Mouse (Mus musculus) E14TG2a.4 (cell line): Measurements from ENCODE around the gene Dph2.

Experiments used
- H3K27me3 ChIP-seq: 2 replicates; pipeline ENCODE4 v1.6.1; 2014; ENCODE audit warnings: low read length, control low read depth; ENCODE audit not compliant: insufficient read depth
- H3K36me3 ChIP-seq: 2 replicates; pipeline ENCODE4 v1.6.1; 2014; ENCODE audit warnings: low read length, control low read depth; ENCODE audit not compliant: insufficient read depth
- H3K4me1 ChIP-seq: replicated peaks from 2 replicates; pipeline ENCODE4 v1.6.1; 2014; ENCODE audit warnings: low read depth, low read length, control low read depth
- H3K4me3 ChIP-seq: replicated peaks from 2 replicates; pipeline ENCODE4 v1.5.1; 2014; ENCODE audit warnings: mild to moderate bottlenecking, low read length
- H3K9me3 ChIP-seq: 2 replicates; pipeline ENCODE4 v1.6.1; 2014; ENCODE audit warnings: low read length, control low read depth
- CTCF ChIP-seq: conservative IDR thresholded peaks from 2 replicates; pipeline ENCODE4 v1.5.1; 2014; ENCODE audit warnings: low read length
- NANOG ChIP-seq: IDR thresholded peaks from 2 replicates; pipeline ENCODE4 v1.6.1; 2014; ENCODE audit warnings: borderline replicate concordance, low read length, mixed read lengths
- POU5F1 ChIP-seq: IDR thresholded peaks from 2 replicates; pipeline ENCODE4 v1.6.1; 2014; ENCODE audit warnings: low read length, borderline replicate concordance

The Dph2 gene

GRCm38 (mm10) chr4:117914591-117915442 lies 23.0 kb upstream of the Dph2 start, which contains the start of gene Ipo13:
Gene Ipo13 (minus strand): TSS chr4:117914999.
- Histone ChIP-seq H3K36me3 (peaks cover 31% of the 10 kb centered on the region), H3K9me3 (no peaks in the 10 kb centered on the region)

DNA sequence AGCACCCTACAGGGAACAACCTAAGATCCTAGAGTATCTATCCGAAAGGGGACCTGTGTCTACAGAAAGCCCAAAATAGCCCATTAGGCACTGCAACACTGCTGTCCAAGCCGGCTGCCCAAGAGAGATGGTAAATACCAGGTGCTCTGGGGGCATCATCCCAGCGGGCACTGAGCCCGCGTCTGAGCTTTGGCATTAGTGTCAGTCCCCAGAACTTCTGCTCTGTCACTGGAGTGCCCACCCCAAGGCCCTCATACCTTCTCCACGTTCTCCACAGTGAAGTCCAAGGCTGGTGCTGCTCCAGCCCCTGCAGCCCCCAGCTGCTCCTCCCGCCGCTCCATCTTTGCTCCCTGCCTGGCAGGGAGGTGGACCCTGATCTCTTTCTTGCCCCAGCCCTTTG lies 22.2 kb upstream of the Dph2 start:
- TF ChIP-seq POU5F1, result no peak
- no peak for TF ChIP-seq NANOG
- no peak for TF ChIP-seq CTCF
- Histone ChIP-seq H3K27me3 (0 out of 2 replicates have a peak, but pooled peaks cover 4% of the 10 kb centered on the region), H3K9me3 (no peaks in the 10 kb centered on the region), H3K4me1 (peaks cover 43% of the 10 kb centered on the region), H3K4me3 (peak overlapping the region; percentile 95), H3K36me3 (peaks cover 39% of the 10 kb centered on the region)

More at GRCm38 (mm10) chr4:117914591-117915442, 23.0 kb upstream of the Dph2 start, which contains the start of gene Ipo13:
- Histone ChIP-seq H3K27me3 (0 out of 2 replicates have a peak, but pooled peaks cover 4% of the 10 kb centered on the region), H3K4me1 (peaks cover 43% of the 10 kb centered on the region), H3K4me3 (peak within 1 kb of the TSS; percentile 95)
- TF ChIP-seq POU5F1 (no peak), NANOG (no peak), CTCF (no peak)

DNA sequence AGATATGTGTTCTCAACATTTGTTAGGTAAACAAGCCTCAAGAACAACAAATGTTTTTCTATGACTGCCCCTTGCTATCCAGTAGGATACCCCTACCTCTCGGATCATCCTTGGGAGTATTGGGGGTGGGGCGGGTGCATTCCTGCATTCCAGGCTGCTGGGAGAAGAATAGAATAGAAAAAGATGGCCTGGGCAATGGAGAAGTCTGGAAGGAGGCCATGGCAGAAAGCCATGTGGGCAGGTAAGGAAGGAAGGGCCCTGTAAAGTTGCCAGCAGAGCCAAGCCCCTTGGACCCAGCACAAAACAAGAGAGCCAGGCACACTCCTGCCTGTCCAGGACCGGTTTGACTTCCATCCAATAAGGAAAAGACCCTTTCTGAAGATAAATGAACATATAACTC lies 21.6 kb upstream of the Dph2 start:
- no peaks in the 10 kb centered on the region for H3K27me3 ChIP-seq
- no peak for TF ChIP-seq POU5F1
- TF ChIP-seq CTCF, result no peak
- no peak for TF ChIP-seq NANOG
- H3K9me3 ChIP-seq, result no peaks in the 10 kb centered on the region
- H3K4me1 ChIP-seq, result peaks cover 43% of the 10 kb centered on the region
- H3K36me3 ChIP-seq, result peaks cover 45% of the 10 kb centered on the region
- H3K4me3 ChIP-seq, result peak overlapping the region; percentile 95

- TF ChIP-seq POU5F1 (no peak), NANOG (no peak), CTCF (no peak)
- Histone ChIP-seq H3K9me3 (no peaks in the 10 kb centered on the region), H3K4me3 (peak overlapping the region; percentile 95)
Measured at GRCm38 (mm10) chr4:117912685-117913273, 20.9 kb upstream of the Dph2 start.

DNA sequence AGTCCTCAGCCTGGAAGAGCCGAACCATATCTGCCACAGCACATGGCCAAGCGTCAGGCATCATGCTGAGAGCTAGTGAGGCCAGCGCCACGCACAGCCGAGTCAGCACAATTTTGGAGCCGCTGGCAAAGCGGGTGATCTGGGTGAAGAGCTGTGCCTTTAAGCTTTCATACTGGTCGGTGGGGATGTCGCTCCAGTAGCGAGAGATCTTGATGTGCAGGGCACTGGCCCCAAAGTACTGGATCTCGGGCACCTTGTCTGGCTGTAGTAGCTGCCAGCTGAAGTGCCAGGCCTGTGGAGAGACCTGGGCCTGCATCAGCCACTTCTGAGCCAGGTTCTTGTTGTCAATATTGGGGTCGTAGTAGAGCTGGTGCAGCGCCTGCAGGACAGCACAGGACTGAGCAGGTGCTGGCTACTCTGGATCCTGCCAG lies 20.3 kb upstream of the Dph2 start:
- peaks cover 56% of the 10 kb centered on the region for H3K36me3 ChIP-seq
- no peaks in the 10 kb centered on the region for H3K27me3 ChIP-seq
- H3K9me3 ChIP-seq, result no peaks in the 10 kb centered on the region
- no peak for TF ChIP-seq CTCF
- TF ChIP-seq POU5F1, result no peak
- TF ChIP-seq NANOG, result no peak
- H3K4me3 ChIP-seq, result peak overlapping the region; percentile 95
- H3K4me1 ChIP-seq, result peaks cover 43% of the 10 kb centered on the region

More at GRCm38 (mm10) chr4:117912685-117913273, 20.9 kb upstream of the Dph2 start:
- H3K27me3 ChIP-seq, result no peaks in the 10 kb centered on the region
- peaks cover 43% of the 10 kb centered on the region for H3K4me1 ChIP-seq
- H3K36me3 ChIP-seq, result peaks cover 51% of the 10 kb centered on the region

GRCm38 (mm10) chr4:117908834-117909453 lies 17.1 kb upstream of the Dph2 start:
- peaks cover 86% of the 10 kb centered on the region for H3K36me3 ChIP-seq
- no peak overlapping the region for H3K4me3 ChIP-seq
- no peaks in the 10 kb centered on the region for H3K9me3 ChIP-seq
- TF ChIP-seq NANOG (no peak), CTCF (no peak), POU5F1 (no peak)
- no peaks in the 10 kb centered on the region for H3K27me3 ChIP-seq
- H3K4me1 ChIP-seq, result peaks cover 27% of the 10 kb centered on the region

DNA sequence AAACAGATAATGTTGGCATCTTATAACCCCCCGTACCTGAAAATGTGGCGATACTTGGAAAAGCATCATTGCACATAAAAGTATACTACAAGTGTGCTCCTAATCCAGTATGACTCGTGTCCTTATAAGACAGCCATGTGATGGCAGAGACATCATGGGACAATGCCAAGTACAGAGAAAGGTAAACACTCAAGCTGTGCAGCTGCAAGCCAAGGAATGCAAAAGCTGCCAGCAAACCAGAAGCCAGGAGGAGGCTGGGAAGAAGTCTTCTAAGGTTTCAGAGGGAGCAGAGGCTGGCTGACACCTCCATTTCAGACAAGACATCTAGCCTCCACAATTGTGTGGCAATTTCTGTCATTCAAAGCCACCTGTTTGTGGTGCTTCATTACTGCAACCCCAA lies 14.4 kb upstream of the Dph2 start:
- no peaks in the 10 kb centered on the region for H3K9me3 ChIP-seq
- H3K27me3 ChIP-seq, result no peaks in the 10 kb centered on the region
- TF ChIP-seq CTCF (no peak), NANOG (no peak), POU5F1 (no peak)
- peaks cover under 1% of the 10 kb centered on the region for H3K4me1 ChIP-seq
- peaks cover 96% of the 10 kb centered on the region for H3K36me3 ChIP-seq
- no peak overlapping the region for H3K4me3 ChIP-seq

- Histone ChIP-seq H3K27me3 (no peaks in the 10 kb centered on the region), H3K9me3 (no peaks in the 10 kb centered on the region), H3K4me3 (no peak overlapping the region), H3K36me3 (peaks cover 96% of the 10 kb centered on the region), H3K4me1 (peaks cover 5% of the 10 kb centered on the region; the same call in 1 of the 2 replicates)
- no peak for TF ChIP-seq POU5F1
Measured at GRCm38 (mm10) chr4:117904761-117905160, 12.9 kb upstream of the Dph2 start.
